Mouse (Mus musculus): ENCODE results near the gene Chaf1a. TPM values are rescaled to one million over a fixed set of nuclear protein-coding genes. Genes with fewer than 3 reads are reported as not detected.

Gene Chaf1a
- total RNA-seq, 2 experiments from 2014 or later, result 8.4 to 10.9 TPM

GRCm38 (mm10) chr17:56117251-56117710 lies 77.0 kb downstream of the Chaf1a start, which contains the start of gene Plin5:
Gene Plin5 (minus strand): TSS chr17:56117596.
- DNase-seq, result peak; percentile 93

GRCm38 (mm10) chr17:56119431-56119830 lies 79.2 kb downstream of the Chaf1a start:
- DNase-seq, result no peak

- peak; percentile 88 for DNase-seq
Measured at GRCm38 (mm10) chr17:56119981-56120880, 80.0 kb downstream of the Chaf1a start.

GRCm38 (mm10) chr17:56121826-56122225 lies 81.6 kb downstream of the Chaf1a start, which contains the start of gene Lrg1:
Gene Lrg1 (minus strand): TSS chr17:56122001.
- DNase-seq, result no peak

Other genes with a start within 250 kb of the Chaf1a start
- 1 to 10 TPM; 6.2 to 9.5 TPM for gene Zfp119a, start 161.5 kb upstream of the Chaf1a start, total RNA-seq (2021)
- gene Zfp959, start 148.3 kb upstream of the Chaf1a start, total RNA-seq (2021), result 1 to 10 TPM; 5.9 to 6.0 TPM
- 1 to 10 TPM; 4.1 to 4.2 TPM for gene Zfp119b, start 90.9 kb upstream of the Chaf1a start, total RNA-seq (2021)
- 1 to 10 TPM; 1.5 to 1.8 TPM for gene Ebi3, start 87.8 kb upstream of the Chaf1a start, total RNA-seq (2021)
- 10 to 100 TPM; 16.7 to 20.1 TPM for gene Yju2, start 81.3 kb upstream of the Chaf1a start, total RNA-seq (2021)
- 1 to 10 TPM; 1.6 to 3.8 TPM for gene Shd, start 70.0 kb upstream of the Chaf1a start, total RNA-seq (2021)
- gene Fsd1, start 53.9 kb upstream of the Chaf1a start, total RNA-seq (2021), result 1 to 10 TPM; 1.4 to 3.7 TPM
- 10 to 100 TPM; 15.2 to 17.2 TPM for gene Stap2, start 34.9 kb upstream of the Chaf1a start, total RNA-seq (2021)
- 10 to 100 TPM; 77.0 to 91.2 TPM for gene Mpnd, start 34.7 kb upstream of the Chaf1a start, total RNA-seq (2021)
- 10 to 100 TPM; 49.3 to 50.7 TPM for gene Sh3gl1, start 3.8 kb upstream of the Chaf1a start, total RNA-seq (2021)
- 10 to 100 TPM; 77.5 to 78.9 TPM for gene Ubxn6, start 34.6 kb downstream of the Chaf1a start, total RNA-seq (2021)
- gene Hdgfl2, start 39.2 kb downstream of the Chaf1a start, total RNA-seq (2021), result 10 to 100 TPM; 45.3 to 54.0 TPM
- 10 to 100 TPM; 75.7 to 89.2 TPM for gene Plin4, start 69.4 kb downstream of the Chaf1a start, total RNA-seq (2021)
- 100 to 1,000 TPM; 102 to 111 TPM for gene Plin5, start 77.2 kb downstream of the Chaf1a start, total RNA-seq (2021)
- gene Lrg1, start 81.6 kb downstream of the Chaf1a start, total RNA-seq (2021), result 10 to 100 TPM; 41.0 to 55.6 TPM
- 10 to 100 TPM; 13.3 to 14.9 TPM for gene Sema6b, start 99.9 kb downstream of the Chaf1a start, total RNA-seq (2021)
- 10 to 100 TPM in 1 of 2 experiments, 1 to 10 TPM in 1; 9.5 to 11.0 TPM for gene Tnfaip8l1, start 122.0 kb downstream of the Chaf1a start, total RNA-seq (2021)
- 10 to 100 TPM; 55.6 to 61.9 TPM for gene Mydgf, start 143.5 kb downstream of the Chaf1a start, total RNA-seq (2021)
- gene Dpp9, start 178.5 kb downstream of the Chaf1a start, total RNA-seq (2021), result 10 to 100 TPM; 28.8 to 30.1 TPM
- gene Fem1a, start 216.4 kb downstream of the Chaf1a start, total RNA-seq (2021), result 10 to 100 TPM; 27.8 to 38.0 TPM
- gene Ticam1, start 236.3 kb downstream of the Chaf1a start, total RNA-seq (2021), result 10 to 100 TPM; 16.6 to 18.1 TPM

Data from adrenal gland, postnatal 10 days (tissue).